Mouse (Mus musculus) liver, embryonic 11.5 days (tissue): ENCODE results near the gene Fam45a. TPM values are rescaled to one million over a fixed set of nuclear protein-coding genes. Genes with fewer than 3 reads are reported as not detected.

ENCODE experiments used
- ATAC-seq: fragments of 200-750 bp; cut with Nextera tagmentation; replicated peaks from 2 replicates; pipeline ENCODE4 v1.8.0; 2017; ENCODE audit warnings: moderate number of reproducible peaks, mild to moderate bottlenecking, moderate TSS enrichment, moderate library complexity; ENCODE audit not compliant: low FRiP score
- DNase-seq: peaks from one replicate; pipeline ENCODE4 v3.0.0-alpha.2; 2017; ENCODE audit warnings: low spot score
- H3K27ac ChIP-seq: fragments of 300-500 bp; sonication (generic); 2 replicates; pipeline ENCODE4 v1.5.1; 2014; ENCODE audit warnings: mild to moderate bottlenecking, low read depth, low read length, control low read depth
- H3K27me3 ChIP-seq: fragments of 300-500 bp; sonication (generic); replicated peaks from 2 replicates; pipeline ENCODE4 v1.6.1; 2014; ENCODE audit warnings: low read length, mixed read lengths; ENCODE audit not compliant: control insufficient read depth, insufficient read depth
- H3K36me3 ChIP-seq: fragments of 300-500 bp; sonication (generic); 2 replicates; pipeline ENCODE4 v1.6.1; 2014; ENCODE audit warnings: mild to moderate bottlenecking, low read length, moderate library complexity, mixed read lengths; ENCODE audit not compliant: control insufficient read depth, insufficient read depth
- H3K4me1 ChIP-seq: fragments of 300-500 bp; sonication (generic); replicated peaks from 2 replicates; pipeline ENCODE4 v1.6.1; 2014; ENCODE audit warnings: low read length, mixed read lengths; ENCODE audit not compliant: control insufficient read depth, insufficient read depth
- H3K4me2 ChIP-seq: fragments of 300-500 bp; sonication (generic); 2 replicates; pipeline ENCODE4 v1.6.1; 2014; ENCODE audit warnings: mild to moderate bottlenecking, control low read depth, moderate library complexity
- H3K4me3 ChIP-seq: fragments of 300-500 bp; sonication (generic); 2 replicates; pipeline ENCODE4 v1.5.1; 2014; ENCODE audit warnings: low read depth, low read length, control low read depth
- H3K9ac ChIP-seq: fragments of 300-500 bp; sonication (generic); 2 replicates; pipeline ENCODE4 v1.6.1; 2014; ENCODE audit warnings: low read depth, low read length, control low read depth
- H3K9me3 ChIP-seq: fragments of 300-500 bp; sonication (generic); 2 replicates; pipeline ENCODE4 v1.6.1; 2016; ENCODE audit warnings: low read length, inconsistent platforms, mixed read lengths; ENCODE audit not compliant: control insufficient read depth
- WGBS: fragments of 180-500 bp; shearing (Covaris S2); extraction: QIAGEN DNeasy Blood & Tissue Kit; methylation state at CpG from one replicate; pipeline ENCODE4 v1.1.7; 2014; 5-methylcytosine and 5-hydroxymethylcytosine counted together
- microRNA-seq: library from miRNA; unstranded; fragments of <30 nt; microRNA quantifications from one replicate; pipeline ENCODE4, GENCODE M21; 2017; ENCODE audit warnings: borderline number of aligned reads
- polyA plus RNA-seq: library from polyadenylated mRNA; unstranded; fragments of >200 nt; fragmentation: Nextera tagmentation; extraction: Ambion mirVana; gene quantifications from 2 replicates; pipeline ENCODE4 v1.2.1, GENCODE M21; 2014

Gene Fam45a
- polyA plus RNA-seq, 1 experiment from 2014 or later: 34.1 TPM

DNA sequence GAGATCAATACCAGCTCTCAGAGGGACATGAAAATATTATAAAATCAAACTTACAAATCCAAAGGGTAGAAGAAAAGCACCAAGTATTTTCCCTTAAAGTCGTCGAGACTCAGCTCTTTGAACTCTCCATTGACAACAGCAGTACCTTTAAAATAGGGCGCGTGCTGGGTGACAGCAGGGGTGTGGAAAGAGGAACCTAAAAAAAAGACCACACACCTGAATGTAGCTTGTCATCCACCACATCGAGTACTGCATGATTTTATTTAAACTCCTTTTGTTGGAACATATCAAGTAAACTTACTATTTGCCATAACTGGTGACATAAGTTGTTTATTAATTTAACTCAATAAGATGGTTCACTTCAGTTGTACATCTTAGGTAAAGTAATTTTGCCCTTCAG lies 60.0 kb downstream of the Fam45a start:
- no peaks in the 10 kb centered on the region for H3K27me3 ChIP-seq
- peak overlapping the region; percentile 88 for H3K4me2 ChIP-seq
- peaks cover 16% of the 10 kb centered on the region for H3K4me1 ChIP-seq
- peaks cover 13% of the 10 kb centered on the region for H3K36me3 ChIP-seq
- no peak overlapping the region for H3K9ac ChIP-seq
- H3K9me3 ChIP-seq: no peaks in the 10 kb centered on the region
- ATAC-seq (no peak), DNase-seq (no peak)
- no peak overlapping the region for H3K27ac ChIP-seq
- H3K4me3 ChIP-seq: peak overlapping the region; percentile 82; the same call in 1 of the 2 replicates
- 89% methylated on average over 5 of the region's 5 CpGs for WGBS

DNA sequence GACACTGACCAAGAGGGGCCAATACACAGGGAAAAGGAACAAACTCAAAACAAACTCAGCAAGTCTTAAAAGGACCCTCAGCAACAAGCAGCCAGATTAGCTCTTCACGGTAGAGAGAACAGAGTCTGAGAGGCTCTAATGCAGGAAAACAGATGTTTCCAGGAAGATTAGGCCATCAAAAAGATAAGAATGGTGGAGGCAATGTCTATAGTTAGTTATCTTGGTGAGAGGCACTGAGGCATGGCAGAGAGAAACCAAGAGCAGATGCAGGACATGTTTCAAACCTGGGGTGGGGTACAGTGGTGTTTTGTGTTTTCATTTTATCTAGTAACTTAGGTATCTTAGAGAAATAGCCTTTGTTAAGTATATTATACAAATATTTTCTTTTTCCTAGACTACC lies 60.9 kb downstream of the Fam45a start:
- peak overlapping the region; percentile 82 for H3K4me3 ChIP-seq
- WGBS: 23% methylated on average over 1 of the region's 1 CpGs
- peak overlapping the region; percentile 79 for H3K27ac ChIP-seq
- H3K36me3 ChIP-seq: peaks cover 13% of the 10 kb centered on the region
- H3K4me1 ChIP-seq: peaks cover 16% of the 10 kb centered on the region
- no peaks in the 10 kb centered on the region for H3K27me3 ChIP-seq
- peak overlapping the region; percentile 25 for H3K9ac ChIP-seq
- H3K4me2 ChIP-seq: peak overlapping the region; percentile 88
- H3K9me3 ChIP-seq: no peaks in the 10 kb centered on the region
- ATAC-seq (peak; percentile 78), DNase-seq (no peak)

- peak overlapping the region; percentile 82 for H3K4me3 ChIP-seq
These were observed 62.1 kb downstream of the Fam45a start for GRCm38 (mm10) chr19:60873501-60873900.

GRCm38 (mm10) chr19:60874064-60874694 lies 62.8 kb downstream of the Fam45a start, which contains the start of gene Prdx3:
Gene Prdx3, minus strand, starts transcription at chr19:60874556.
- H3K9me3 ChIP-seq: no peaks in the 10 kb centered on the region
- peak within 1 kb of the TSS; percentile 82 for H3K4me3 ChIP-seq
- WGBS: under 1% methylated on average over 28 of the region's 28 CpGs
- peak within 1 kb of the TSS; percentile 94 for H3K9ac ChIP-seq
- H3K4me1 ChIP-seq: peaks cover 16% of the 10 kb centered on the region
- H3K27me3 ChIP-seq: no peaks in the 10 kb centered on the region
- peak; percentile 93 for DNase-seq
- H3K4me2 ChIP-seq: peak within 1 kb of the TSS; percentile 88
- peak within 1 kb of the TSS; percentile 79 for H3K27ac ChIP-seq
- peak; percentile 94 for ATAC-seq
- H3K36me3 ChIP-seq: peaks cover 6% of the 10 kb centered on the region

More at GRCm38 (mm10) chr19:60873501-60873900, 62.1 kb downstream of the Fam45a start:
- ATAC-seq: no peak
- Histone ChIP-seq H3K4me1 (peaks cover 16% of the 10 kb centered on the region), H3K27me3 (no peaks in the 10 kb centered on the region), H3K9me3 (no peaks in the 10 kb centered on the region), H3K36me3 (peaks cover 7% of the 10 kb centered on the region), H3K27ac (peak overlapping the region; percentile 79), H3K4me2 (peak overlapping the region; percentile 88), H3K9ac (peak overlapping the region; percentile 94)
- DNase-seq: no peak
- 5% methylated on average over 4 of the region's 4 CpGs for WGBS

DNA sequence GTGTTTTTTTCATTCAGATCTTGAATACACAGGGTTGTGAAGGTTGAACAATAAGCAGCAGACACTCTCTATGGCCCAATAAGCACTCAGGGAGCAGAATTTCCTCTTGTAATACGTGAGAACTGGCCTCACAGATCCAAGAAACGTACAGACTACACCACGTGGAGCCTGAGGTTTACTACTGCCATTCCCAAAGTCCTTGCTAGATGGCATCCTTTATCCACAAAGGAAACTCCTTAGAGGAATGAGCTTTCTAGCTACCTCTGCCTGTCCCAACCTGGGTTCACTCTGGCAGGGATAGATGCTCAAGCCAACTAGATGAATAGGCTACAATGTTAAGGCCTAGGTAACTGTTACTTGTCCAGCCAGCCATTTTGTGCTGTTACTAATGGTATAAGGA lies 71.7 kb downstream of the Fam45a start:
- H3K4me2 ChIP-seq: no peak overlapping the region
- ATAC-seq (no peak), DNase-seq (no peak)
- peaks cover 9% of the 10 kb centered on the region; the same call in 1 of the 2 replicates for H3K4me1 ChIP-seq
- H3K9ac ChIP-seq: no peak overlapping the region
- no peaks in the 10 kb centered on the region for H3K27me3 ChIP-seq
- H3K4me3 ChIP-seq: no peak overlapping the region
- H3K36me3 ChIP-seq: no peaks in the 10 kb centered on the region
- H3K9me3 ChIP-seq: no peaks in the 10 kb centered on the region
- no peak overlapping the region for H3K27ac ChIP-seq
- 23% methylated on average over 3 of the region's 3 CpGs for WGBS

Small RNA genes lying within 50 kb of the gene (microRNA-seq; reads per million reads assigned to microRNA genes)
- not detected for gene mmu-mir-3084-1

Other genes with a start within 250 kb of the Fam45a start
- gene Cacul1, start 230.6 kb upstream of the Fam45a start, polyA plus RNA-seq: 22.1 and 26.9 TPM in 2 replicates
- gene Nanos1, start 55.6 kb upstream of the Fam45a start, polyA plus RNA-seq: 1.2 and 1.4 TPM in 2 replicates
- gene Eif3a, start 20.9 kb upstream of the Fam45a start, polyA plus RNA-seq: 199 and 208 TPM in 2 replicates
- gene Sfxn4, start 49.9 kb downstream of the Fam45a start, polyA plus RNA-seq: 3.6 and 4.2 TPM in 2 replicates
- gene Prdx3, start 63.0 kb downstream of the Fam45a start, polyA plus RNA-seq: 372 and 407 TPM in 2 replicates
- 2.1 and 2.9 TPM in 2 replicates for gene Grk5, start 78.2 kb downstream of the Fam45a start, polyA plus RNA-seq